25 mouse cellular contexts compared by ENCODE assay signal in the genomic region with DNA sequence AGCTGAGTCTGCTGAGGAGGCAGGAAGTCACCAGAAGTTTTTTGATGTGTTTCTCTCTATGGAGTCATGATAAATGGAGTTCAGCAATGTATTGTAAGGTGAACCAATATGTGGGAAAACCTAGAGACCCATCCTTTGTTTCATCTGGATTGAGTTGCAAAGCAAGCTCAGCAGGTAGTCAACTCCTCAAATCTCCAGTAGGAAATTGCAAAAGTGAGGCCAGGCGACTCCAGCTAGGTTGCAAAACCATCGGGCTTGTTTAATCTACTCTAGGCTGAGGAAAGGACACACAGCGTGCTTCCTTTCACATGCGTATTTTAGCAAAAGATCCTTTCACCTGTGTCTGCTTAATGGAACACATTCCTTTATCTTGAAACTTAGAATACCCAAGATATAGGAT. TPM values are rescaled to one million over a fixed set of nuclear protein-coding genes. Genes with fewer than 3 reads are reported as not detected.
"Had no signal": no experiment of that assay in that cellular context is flagged by ENCODE, and none has a peak within 500 bp of the region (broad histone marks: within the 10 kb centered on the region; RNA-seq: fewer than 3 reads in every experiment).

No protein-coding gene starts in this region.

- H3K27ac ChIP-seq: heart, embryonic 13.5 days; heart, embryonic 15.5 days; hindbrain, embryonic 13.5 days; hindbrain, embryonic 15.5 days; hindbrain, postnatal 0 days; kidney, embryonic 15.5 days; kidney, postnatal 0 days; limb, embryonic 13.5 days; limb, embryonic 15.5 days; liver, embryonic 12.5 days; liver, embryonic 14.5 days had no signal

- H3K9me3 ChIP-seq: heart, embryonic 15.5 days; hindbrain, embryonic 13.5 days; hindbrain, embryonic 15.5 days; kidney, embryonic 15.5 days; limb, embryonic 15.5 days had no signal

- H3K4me1 ChIP-seq: heart, embryonic 13.5 days; heart, embryonic 15.5 days; hindbrain, embryonic 13.5 days; hindbrain, embryonic 15.5 days; kidney, embryonic 15.5 days; limb, embryonic 13.5 days; limb, embryonic 15.5 days; liver, embryonic 12.5 days had no signal

- H3K9ac ChIP-seq: heart, embryonic 13.5 days; heart, embryonic 15.5 days; hindbrain, embryonic 13.5 days; hindbrain, embryonic 15.5 days; kidney, embryonic 15.5 days; limb, embryonic 13.5 days; limb, embryonic 15.5 days; liver, embryonic 12.5 days; liver, embryonic 14.5 days had no signal

- H3K36me3 ChIP-seq: heart, embryonic 13.5 days; heart, embryonic 15.5 days; hindbrain, embryonic 13.5 days; hindbrain, embryonic 15.5 days; kidney, embryonic 15.5 days; limb, embryonic 13.5 days; limb, embryonic 15.5 days; liver, embryonic 12.5 days had no signal

- DNase-seq: gastrocnemius, postnatal 14 days; gastrocnemius, postnatal 36 days; heart, adult 11 months; heart, postnatal 14 days; heart, postnatal 36 days; kidney, adult 11 months; kidney, adult 2 months; kidney, adult 9 months; kidney, postnatal 14 days; kidney, postnatal 36 days; layer of hippocampus, adult 9-11 months; layer of hippocampus, postnatal 36 days; left cerebral cortex, postnatal 4 days had no signal

- H3K4me3 ChIP-seq: heart, embryonic 13.5 days; heart, embryonic 15.5 days; hindbrain, embryonic 13.5 days; hindbrain, embryonic 15.5 days; kidney, embryonic 15.5 days; limb, embryonic 13.5 days; limb, embryonic 15.5 days; liver, embryonic 12.5 days had no signal

RNA-seq across cellular contexts. Expression of gene Ubap1l, which starts 21.7 kb away (rescaled TPM):
- total RNA-seq: hematopoietic stem cell, adult 5-6 weeks had no signal
